ENCODE assay signal across 25 mouse cellular contexts in genomic region chr17:41594431-41594830, GRCm38 (mm10).
DNase-seq lines count a peak whose midpoint lies in the region; ATAC-seq and TF ChIP-seq lines count a peak whose summit lies in the region.
"Had no signal": no experiment of that assay in that cellular context is flagged by ENCODE, and none has a peak within 500 bp of the region (broad histone marks: within the 10 kb centered on the region; RNA-seq: fewer than 3 reads in every experiment).

No protein-coding gene starts in this region.

- no peak overlapping the region for H3K4me3 ChIP-seq in embryonic fibroblast, embryonic 13.5 days (ENCODE audit: insufficient read depth, low read length)
- H3K4me3 ChIP-seq in forebrain, embryonic 15.5 days: no peak overlapping the region
- no peak overlapping the region for H3K4me3 ChIP-seq in hindbrain, embryonic 10.5 days
- H3K4me3 ChIP-seq: embryonic facial prominence, embryonic 13.5 days; embryonic facial prominence, embryonic 15.5 days; forebrain, embryonic 10.5 days; forebrain, embryonic 12.5 days had no signal

- H3K4me1 ChIP-seq in embryonic fibroblast, embryonic 13.5 days (ENCODE audit: control insufficient read depth, insufficient read depth, low read length): no peaks in the 10 kb centered on the region
- H3K4me1 ChIP-seq in forebrain, embryonic 15.5 days: no peaks in the 10 kb centered on the region
- no peaks in the 10 kb centered on the region for H3K4me1 ChIP-seq in hindbrain, embryonic 10.5 days (replicated peaks)
- H3K4me1 ChIP-seq: embryonic facial prominence, embryonic 13.5 days; embryonic facial prominence, embryonic 15.5 days; forebrain, embryonic 10.5 days; forebrain, embryonic 12.5 days had no signal

- TF ChIP-seq POLR2A in embryonic fibroblast, embryonic 13.5 days (IDR thresholded peaks at IDR 0.05; ENCODE audit: low read depth, low read length): no peak

- H3K36me3 ChIP-seq in forebrain, embryonic 15.5 days: no peaks in the 10 kb centered on the region
- no peaks in the 10 kb centered on the region for H3K36me3 ChIP-seq in hindbrain, embryonic 10.5 days
- H3K36me3 ChIP-seq: embryonic facial prominence, embryonic 13.5 days; embryonic facial prominence, embryonic 15.5 days; forebrain, embryonic 10.5 days; forebrain, embryonic 12.5 days; G1E had no signal

- H3K9ac ChIP-seq in forebrain, embryonic 15.5 days (replicated peaks): no peak overlapping the region
- H3K9ac ChIP-seq: embryonic facial prominence, embryonic 13.5 days; embryonic facial prominence, embryonic 15.5 days; forebrain, embryonic 12.5 days; forebrain, postnatal 0 days had no signal

- no peaks in the 10 kb centered on the region for H3K9me3 ChIP-seq in forebrain, embryonic 15.5 days
- no peaks in the 10 kb centered on the region for H3K9me3 ChIP-seq in hindbrain, embryonic 10.5 days
- H3K9me3 ChIP-seq: embryonic facial prominence, embryonic 13.5 days; embryonic facial prominence, embryonic 15.5 days; forebrain, embryonic 10.5 days; forebrain, embryonic 12.5 days; G1E had no signal

- POLR2A ChIA-PET in Patski (lab: Charles Lee): no interaction called here

- H3K27me3 ChIP-seq in Patski: no peaks in the 10 kb centered on the region
- no peaks in the 10 kb centered on the region for H3K27me3 ChIP-seq in forebrain, embryonic 15.5 days
- no peaks in the 10 kb centered on the region for H3K27me3 ChIP-seq in hindbrain, embryonic 10.5 days (ENCODE audit: insufficient read depth, poor library complexity, severe bottlenecking)
- H3K27me3 ChIP-seq: CH12.LX; embryonic facial prominence, embryonic 13.5 days; embryonic facial prominence, embryonic 15.5 days; forebrain, embryonic 12.5 days had no signal

- CTCF ChIA-PET in Patski (lab: Charles Lee): no interaction called here

- WGBS in forebrain, embryonic 15.5 days: 97% methylated on average over 1 of the region's 1 CpGs
- 88% methylated on average over 1 of the region's 1 CpGs for WGBS in hindbrain, embryonic 10.5 days

- in situ Hi-C loops in Patski (cut with MboI; ENCODE audit: low pct_unique_long_range_greater_than_20kb): no loop called here

- no peak overlapping the region for H3K4me2 ChIP-seq in forebrain, embryonic 15.5 days (replicated peaks)
- H3K4me2 ChIP-seq: embryonic facial prominence, embryonic 13.5 days; embryonic facial prominence, embryonic 15.5 days; forebrain, embryonic 12.5 days had no signal

- peak; percentile 66 for DNase-seq in Muller cell, postnatal 12 days (ENCODE audit: inconsistent ontology term)
- DNase-seq in Patski (ENCODE audit: low read depth, low spot score): peak; percentile 33
- no peak for DNase-seq in embryo, embryonic 9.5 days (ENCODE audit: extremely low spot score)
- no peak for DNase-seq in hindbrain, embryonic 10.5 days (ENCODE audit: low spot score)
- no peak for DNase-seq in layer of hippocampus, adult 9-11 months
- DNase-seq: adrenal gland, adult 2 months; adrenal gland, postnatal 10 days; adrenal gland, postnatal 25 days; B cell, adult 2 months; cerebellum, adult 11-12 months; cerebellum, adult 2 months; cerebellum, adult 9-10 months; cerebellum, postnatal 10 days; cerebellum, postnatal 25 days; forebrain, postnatal 0 days had no signal

- H3K27ac ChIP-seq in embryonic fibroblast, embryonic 13.5 days (ENCODE audit: insufficient read depth, low read length): peak overlapping the region; percentile 10; the same call in 1 of the 2 replicates
- H3K27ac ChIP-seq in forebrain, embryonic 15.5 days (replicated peaks): no peak overlapping the region
- H3K27ac ChIP-seq in hindbrain, embryonic 10.5 days: no peak overlapping the region
- H3K27ac ChIP-seq: embryonic facial prominence, embryonic 13.5 days; embryonic facial prominence, embryonic 15.5 days; forebrain, embryonic 10.5 days; forebrain, embryonic 12.5 days had no signal

- TF ChIP-seq CTCF in Patski (IDR thresholded peaks at IDR 0.05): no peak
- no peak for TF ChIP-seq CTCF in embryonic fibroblast, embryonic 13.5 days (IDR thresholded peaks at IDR 0.05; ENCODE audit: borderline replicate concordance, insufficient read depth, low read length)

- ATAC-seq in Patski: peak; percentile 26
- ATAC-seq in forebrain, embryonic 15.5 days (replicated peaks): no peak
- ATAC-seq: CD4-positive, CD25-positive, alpha-beta regulatory T cell, adult 4 months; forebrain, embryonic 14.5 days; forebrain, postnatal 0 days had no signal

Comparison
In these comparisons a context has a peak if more than half of its experiments do, and no peak if none do; other contexts are left out.
1. DNase-seq: peak in Muller cell, postnatal 12 days (single experiment) and Patski (single experiment); none in embryo, embryonic 9.5 days (single experiment), hindbrain, embryonic 10.5 days (single experiment) and layer of hippocampus, adult 9-11 months (single experiment).